Mouse (Mus musculus) liver, postnatal 0 days (tissue): ENCODE results near the gene Pcbp4. TPM values are rescaled to one million over a fixed set of nuclear protein-coding genes. Genes with fewer than 3 reads are reported as not detected.

Experiments
- ATAC-seq: fragments of 200-750 bp; cut with Nextera tagmentation; 2 replicates; pipeline ENCODE4 v1.8.0; 2017; ENCODE audit warnings: mild to moderate bottlenecking, moderate library complexity
- DNase-seq: peaks from one replicate; pipeline ENCODE4 v3.0.0-alpha.2; 2016
- H3K27ac ChIP-seq: fragments of 300-500 bp; sonication (generic); 2 replicates; pipeline ENCODE4 v1.5.1; 2014; ENCODE audit warnings: antibody characterized with exemption, moderate library complexity, mild to moderate bottlenecking, low read depth
- H3K27me3 ChIP-seq: fragments of 300-500 bp; sonication (generic); 2 replicates; pipeline ENCODE4 v1.6.1; 2014; ENCODE audit warnings: low read length, control low read depth, mixed read lengths; ENCODE audit not compliant: insufficient read depth
- H3K36me3 ChIP-seq: fragments of 300-500 bp; sonication (generic); replicated peaks from 2 replicates; pipeline ENCODE4 v1.6.1; 2014; ENCODE audit warnings: mild to moderate bottlenecking, control low read depth, low read length, moderate library complexity, mixed read lengths; ENCODE audit not compliant: insufficient read depth
- H3K4me1 ChIP-seq: fragments of 300-500 bp; sonication (generic); 2 replicates; pipeline ENCODE4 v1.6.1; 2014; ENCODE audit warnings: antibody characterized with exemption, mild to moderate bottlenecking, control low read depth; ENCODE audit not compliant: insufficient read depth
- H3K4me2 ChIP-seq: fragments of 300-500 bp; sonication (generic); 2 replicates; pipeline ENCODE4 v1.6.1; 2014; ENCODE audit warnings: low read depth, mild to moderate bottlenecking, low read length, moderate library complexity, mixed read lengths
- H3K4me3 ChIP-seq: fragments of 300-500 bp; sonication (generic); 2 replicates; pipeline ENCODE4 v1.5.1; 2014; ENCODE audit warnings: low read depth, low read length
- H3K9ac ChIP-seq: fragments of 300-500 bp; sonication (generic); replicated peaks from 2 replicates; pipeline ENCODE4 v1.6.1; 2014; ENCODE audit warnings: mild to moderate bottlenecking, moderate library complexity
- H3K9me3 ChIP-seq: fragments of 300-500 bp; sonication (generic); 2 replicates; pipeline ENCODE4 v1.6.1; 2016; ENCODE audit warnings: mild to moderate bottlenecking, control low read depth, low read length, mixed read lengths
- CTCF ChIP-seq: sonication (generic); IDR thresholded peaks from 2 replicates; pipeline ENCODE4 v1.5.1; 2016; ENCODE audit warnings: antibody characterized with exemption, low read depth
- EP300 ChIP-seq: IDR thresholded peaks from 2 replicates; pipeline ENCODE4 v1.6.1; 2016; ENCODE audit warnings: antibody characterized with exemption, low read depth, mild to moderate bottlenecking
- WGBS: fragments of 180-500 bp; shearing (Covaris S2); extraction: QIAGEN DNeasy Blood & Tissue Kit; methylation state at CpG from one replicate; pipeline ENCODE4 v1.1.7; 2014; ENCODE audit not compliant: insufficient replicate concordance; 5-methylcytosine and 5-hydroxymethylcytosine counted together
- polyA plus RNA-seq: library from polyadenylated mRNA; unstranded; fragments of >200 nt; fragmentation: Nextera tagmentation; extraction: Ambion mirVana; gene quantifications from 2 replicates; pipeline ENCODE4 v1.2.1, GENCODE M21; 2015

The Pcbp4 gene
- polyA plus RNA-seq, 1 experiment from 2014 or later = 4.9 TPM

DNA sequence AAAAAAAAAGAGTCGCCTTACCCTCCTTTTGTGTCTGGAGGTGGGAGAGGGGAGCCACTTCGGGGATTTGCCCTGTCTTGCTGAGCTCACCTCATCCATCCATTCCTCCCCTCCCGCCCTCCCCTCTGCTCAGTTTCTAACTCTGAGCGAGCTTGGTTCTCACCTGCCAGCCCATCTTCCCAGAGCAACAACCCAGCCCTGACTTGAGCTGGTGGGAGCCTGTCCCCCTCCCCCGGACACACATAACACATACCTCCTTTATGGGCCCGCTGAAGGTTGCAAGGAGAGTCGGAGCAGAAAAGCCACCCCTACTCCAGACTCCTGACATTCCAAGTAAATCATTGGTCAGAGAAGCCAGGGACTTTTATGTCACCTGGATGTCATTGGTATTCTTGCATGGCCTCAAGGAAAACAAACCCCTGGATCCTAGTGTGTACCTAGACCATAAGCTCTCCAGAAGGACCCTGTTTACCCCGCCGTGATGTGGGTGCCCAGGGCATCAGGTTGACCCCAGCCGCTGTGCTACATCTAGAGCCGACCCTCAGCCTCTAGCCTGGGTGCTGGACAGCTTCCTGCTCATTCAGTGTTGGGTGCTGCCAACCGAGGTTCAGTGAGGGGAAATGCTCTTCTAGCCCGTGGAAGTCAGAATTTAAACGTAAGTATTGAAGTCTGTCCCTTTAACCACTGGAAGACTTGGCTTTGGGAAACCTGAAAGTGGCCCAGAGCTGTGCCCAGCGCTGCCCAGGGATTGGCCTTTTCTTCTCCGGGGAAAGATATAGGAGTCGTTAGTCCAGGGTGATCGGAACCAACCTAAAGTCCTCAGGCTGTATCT, 31.8 kb upstream of the Pcbp4 start:
- Histone ChIP-seq H3K27ac (no peak overlapping the region), H3K4me3 (no peak overlapping the region; the same call in 1 of the 2 replicates), H3K27me3 (peaks cover 26% of the 10 kb centered on the region), H3K4me1 (peaks cover 10% of the 10 kb centered on the region), H3K9ac (no peak overlapping the region), H3K4me2 (peak overlapping the region; percentile 41; the same call in 1 of the 2 replicates), H3K9me3 (no peaks in the 10 kb centered on the region), H3K36me3 (no peaks in the 10 kb centered on the region)
- TF ChIP-seq EP300 (no peak), CTCF (no peak)
- peak; percentile 43 for ATAC-seq
- WGBS = 11% methylated on average over 18 of the region's 18 CpGs
- DNase-seq = no peak

GRCm38 (mm10) chr9:106421865-106422160, 31.3 kb upstream of the Pcbp4 start:
- 0% methylated on average over 3 of the region's 3 CpGs for WGBS

GRCm38 (mm10) chr9:106428719-106429220, 24.3 kb upstream of the Pcbp4 start:
- WGBS = 17% methylated on average over 11 of the region's 11 CpGs
- peaks cover 8% of the 10 kb centered on the region; the same call in 1 of the 2 replicates for H3K4me1 ChIP-seq
- peak overlapping the region; percentile 61 for H3K9ac ChIP-seq
- peak overlapping the region; percentile 92 for H3K4me2 ChIP-seq
- ATAC-seq = peak; percentile 20
- H3K36me3 ChIP-seq = peaks cover 29% of the 10 kb centered on the region
- H3K27ac ChIP-seq = peak overlapping the region; percentile 88
- H3K4me3 ChIP-seq = peak overlapping the region; percentile 91
- H3K9me3 ChIP-seq = no peaks in the 10 kb centered on the region
- TF ChIP-seq EP300 (no peak), CTCF (no peak)
- H3K27me3 ChIP-seq = no peaks in the 10 kb centered on the region
- no peak for DNase-seq

More at GRCm38 (mm10) chr9:106421865-106422160, 31.3 kb upstream of the Pcbp4 start:
- TF ChIP-seq CTCF (peak; percentile 98), EP300 (no peak)
- peak; percentile 85 for DNase-seq
- peak; percentile 85 for ATAC-seq
- Histone ChIP-seq H3K27me3 (peaks cover 26% of the 10 kb centered on the region), H3K36me3 (no peaks in the 10 kb centered on the region), H3K4me2 (peak overlapping the region; percentile 41; the same call in 1 of the 2 replicates), H3K9ac (no peak overlapping the region), H3K4me3 (no peak overlapping the region; the same call in 1 of the 2 replicates), H3K27ac (no peak overlapping the region), H3K9me3 (no peaks in the 10 kb centered on the region), H3K4me1 (peaks cover 10% of the 10 kb centered on the region)

GRCm38 (mm10) chr9:106429221-106430014, 23.7 kb upstream of the Pcbp4 start, which contains the start of gene Rpl29:
Gene Rpl29 (plus strand): TSS chr9:106429454.
- Histone ChIP-seq H3K27me3 (no peaks in the 10 kb centered on the region), H3K9me3 (no peaks in the 10 kb centered on the region), H3K4me1 (peaks cover 8% of the 10 kb centered on the region; the same call in 1 of the 2 replicates), H3K9ac (peak within 1 kb of the TSS; percentile 88), H3K36me3 (peaks cover 29% of the 10 kb centered on the region), H3K27ac (peak within 1 kb of the TSS; percentile 95), H3K4me2 (peak within 1 kb of the TSS; percentile 92), H3K4me3 (peak within 1 kb of the TSS; percentile 91)
- under 1% methylated on average over 55 of the region's 55 CpGs for WGBS
- peak; percentile 50; the same call in 1 of the 2 replicates for TF ChIP-seq EP300
- TF ChIP-seq CTCF = no peak
- peak; percentile 92 for ATAC-seq
- peak; percentile 93 for DNase-seq

- TF ChIP-seq EP300 = no peak
- TF ChIP-seq CTCF = no peak
- 4% methylated on average over 4 of the region's 4 CpGs for WGBS
- Histone ChIP-seq H3K4me1 (peaks cover 8% of the 10 kb centered on the region; the same call in 1 of the 2 replicates), H3K27ac (peak overlapping the region; percentile 95), H3K4me2 (peak overlapping the region; percentile 92), H3K9ac (peak overlapping the region; percentile 88), H3K9me3 (no peaks in the 10 kb centered on the region), H3K27me3 (no peaks in the 10 kb centered on the region), H3K36me3 (peaks cover 29% of the 10 kb centered on the region), H3K4me3 (peak overlapping the region; percentile 91)
- ATAC-seq (no peak), DNase-seq (no peak)
Observed at GRCm38 (mm10) chr9:106430015-106430264, 23.2 kb upstream of the Pcbp4 start.

GRCm38 (mm10) chr9:106433389-106433788, 19.7 kb upstream of the Pcbp4 start:
- TF ChIP-seq CTCF (no peak), EP300 (no peak)
- H3K4me2 ChIP-seq = no peak overlapping the region
- peaks cover 22% of the 10 kb centered on the region for H3K4me1 ChIP-seq
- 72% methylated on average over 6 of the region's 7 CpGs for WGBS
- no peak overlapping the region for H3K4me3 ChIP-seq
- ATAC-seq = no peak
- no peak overlapping the region for H3K9ac ChIP-seq
- no peaks in the 10 kb centered on the region for H3K27me3 ChIP-seq
- peaks cover 29% of the 10 kb centered on the region for H3K36me3 ChIP-seq
- H3K9me3 ChIP-seq = no peaks in the 10 kb centered on the region
- no peak for DNase-seq
- H3K27ac ChIP-seq = no peak overlapping the region
